Mouse (Mus musculus) heart, adult 18-20 months (tissue): ENCODE results near the gene P2ry10. TPM values are rescaled to one million over a fixed set of nuclear protein-coding genes. Genes with fewer than 3 reads are reported as not detected.
"Not testable (repeated sequence)": the region's sequence is repeated elsewhere in the genome, so short reads cannot be mapped to it uniquely, and the experiment has no call there.

Source experiments
- DNase-seq, 2 experiments: peaks; one replicate each; pipeline ENCODE4 v3.0.0; 2021 to 2022; ENCODE audit warnings: mixed read lengths in 1 of 2
- long read RNA-seq, 2 experiments: library from polyadenylated mRNA; stranded (forward); transcript quantifications; one replicate each; pipeline ENCODE4 v2.0.0; 2021
- total RNA-seq, 2 experiments: library from RNA; stranded (reverse); gene quantifications; 2 replicates each; pipeline ENCODE4 v1.2.3; 2021

Gene P2ry10
- 1 to 10 TPM in 1 of 2 experiments, under 1 TPM in 1; 0.37 to 1.4 TPM for total RNA-seq
- long read RNA-seq, experiment 1, result 0 reads
- long read RNA-seq, experiment 2, result 0 reads

GRCm38 (mm10) chrX:107088177-107088576, at the start of gene P2ry10:
Gene P2ry10 (plus strand): TSS chrX:107088492.
- DNase-seq, result no peak

GRCm38 (mm10) chrX:107039146-107039545, 49.1 kb upstream of the P2ry10 start:
- no peak for DNase-seq

GRCm38 (mm10) chrX:107039635-107040034, 48.7 kb upstream of the P2ry10 start:
- no peak for DNase-seq

GRCm38 (mm10) chrX:107042367-107042766, 45.9 kb upstream of the P2ry10 start:
- no peak for DNase-seq

GRCm38 (mm10) chrX:107083407-107083806, 4.9 kb upstream of the P2ry10 start:
- DNase-seq, result not testable (repeated sequence)

DNA sequence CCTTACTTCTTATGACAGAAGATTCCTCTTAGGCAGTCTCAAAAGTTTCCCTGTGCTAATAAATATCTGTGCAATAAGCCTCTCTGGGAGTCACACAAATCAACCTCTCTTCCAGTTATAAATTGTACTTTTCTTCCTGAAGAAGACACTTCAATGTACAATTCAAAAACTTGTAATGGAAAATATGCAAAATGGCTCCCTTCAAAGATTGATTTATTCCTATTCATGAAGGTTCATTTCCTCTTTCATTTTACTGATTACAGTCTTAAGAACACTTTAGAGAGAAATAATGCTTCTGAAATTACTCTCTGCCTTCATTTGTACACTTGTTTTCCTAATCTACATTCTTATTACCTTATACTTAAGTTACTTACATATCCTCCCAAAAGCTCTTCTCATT, 4.0 kb upstream of the P2ry10 start:
- no peak for DNase-seq

DNA sequence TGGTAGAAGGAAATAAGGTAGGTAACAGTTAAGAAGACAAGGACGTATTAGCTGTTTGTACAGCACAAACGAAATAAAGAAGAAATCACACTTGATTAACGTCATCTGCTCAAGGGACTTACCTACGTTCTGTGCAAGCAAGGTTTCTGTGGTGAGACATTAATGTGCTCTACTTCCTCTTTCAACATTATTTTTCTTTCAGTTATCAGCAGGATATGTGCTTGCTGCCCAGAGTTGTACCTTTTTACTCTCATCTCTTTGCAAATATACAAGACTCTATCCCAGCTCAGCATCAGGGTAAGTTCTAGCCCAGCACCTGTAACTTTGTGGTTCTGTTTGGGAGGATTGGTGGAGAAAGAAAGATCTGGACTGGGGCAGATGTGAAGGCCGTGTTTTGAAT, 839 bp downstream of the P2ry10 start:
- peak in 1 of 2 experiments; percentile 0 for DNase-seq

DNA sequence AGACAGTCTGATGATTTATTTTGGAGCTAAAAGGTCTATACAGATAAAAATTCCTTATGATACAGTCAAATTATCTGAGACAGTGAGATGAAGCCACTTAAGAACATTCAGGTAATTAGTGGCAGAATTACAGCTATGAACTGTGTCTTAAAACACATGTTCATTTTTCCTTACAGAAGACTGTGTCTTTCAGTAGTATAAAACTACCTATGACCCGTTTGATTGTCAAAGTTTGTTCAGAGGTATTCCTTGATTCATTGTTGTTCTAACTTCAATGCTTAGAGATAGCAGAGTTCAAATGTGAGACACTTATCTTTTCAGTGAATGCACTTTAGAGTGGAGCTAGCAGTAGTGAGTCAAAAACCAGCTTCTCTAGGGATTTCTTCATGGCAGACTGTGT, 1.6 kb downstream of the P2ry10 start:
- no peak for DNase-seq

DNA sequence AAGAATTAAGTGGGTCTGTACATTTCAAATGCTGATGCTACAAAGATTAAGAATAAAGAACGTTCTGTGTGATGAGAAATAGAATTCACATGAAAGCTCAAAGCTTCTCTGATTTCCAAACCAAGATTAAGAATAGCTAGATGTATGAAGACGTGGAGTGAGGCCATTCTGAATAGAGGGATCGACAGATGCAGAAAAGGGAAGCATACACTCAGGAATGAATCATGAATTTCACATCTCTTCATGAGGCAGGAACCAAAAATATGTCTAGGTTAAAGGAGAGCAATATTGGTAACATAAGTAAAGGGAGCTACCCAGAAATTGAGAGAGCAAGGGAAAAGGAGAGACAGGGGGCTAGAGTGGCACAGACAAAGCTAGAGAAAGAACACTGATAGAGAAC, 7.3 kb downstream of the P2ry10 start:
- DNase-seq, result no peak

DNA sequence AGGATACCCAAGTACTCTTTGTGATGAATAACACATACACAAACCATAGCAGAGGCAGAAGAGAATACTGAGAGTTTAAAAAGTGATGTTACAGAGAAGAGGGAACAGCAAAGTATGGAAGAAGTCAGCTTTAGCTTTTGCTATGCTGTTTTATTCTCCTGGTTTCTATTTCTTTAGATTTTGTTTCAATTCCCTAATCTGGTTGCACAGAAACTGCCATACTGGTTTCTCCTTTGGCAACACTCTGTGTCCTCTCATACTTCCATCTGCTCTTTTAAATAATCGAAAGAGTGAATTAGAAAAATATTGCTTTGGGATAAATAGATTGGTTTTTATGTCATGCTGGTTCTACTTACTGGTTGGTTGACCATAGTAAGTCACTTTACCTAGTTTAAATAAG, 28.0 kb downstream of the P2ry10 start:
- DNase-seq, result no peak

- DNase-seq, result no peak
These were observed 28.7 kb downstream of the P2ry10 start for GRCm38 (mm10) chrX:107116987-107117386.

DNA sequence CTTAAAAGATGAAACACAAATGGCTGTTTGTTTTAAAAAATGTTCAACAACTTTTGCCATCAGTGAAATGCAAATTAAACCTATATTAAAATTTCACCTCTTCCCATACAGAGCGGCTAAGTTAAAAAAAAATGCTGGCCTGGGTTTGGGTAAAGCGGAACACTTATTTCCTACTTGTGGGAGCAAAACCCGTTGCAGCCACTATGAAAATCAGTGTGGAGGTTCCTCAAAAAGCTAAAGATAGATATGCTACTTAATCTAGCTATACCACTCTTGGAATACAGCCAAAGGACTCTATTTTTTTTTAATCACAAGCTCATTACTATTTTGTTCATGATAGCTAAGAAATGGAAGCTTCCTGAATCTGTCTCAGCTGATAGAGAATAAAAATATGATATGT, 54.9 kb downstream of the P2ry10 start:
- no peak for DNase-seq

- DNase-seq, result no peak
These were observed 55.6 kb downstream of the P2ry10 start for GRCm38 (mm10) chrX:107143930-107144329.

DNA sequence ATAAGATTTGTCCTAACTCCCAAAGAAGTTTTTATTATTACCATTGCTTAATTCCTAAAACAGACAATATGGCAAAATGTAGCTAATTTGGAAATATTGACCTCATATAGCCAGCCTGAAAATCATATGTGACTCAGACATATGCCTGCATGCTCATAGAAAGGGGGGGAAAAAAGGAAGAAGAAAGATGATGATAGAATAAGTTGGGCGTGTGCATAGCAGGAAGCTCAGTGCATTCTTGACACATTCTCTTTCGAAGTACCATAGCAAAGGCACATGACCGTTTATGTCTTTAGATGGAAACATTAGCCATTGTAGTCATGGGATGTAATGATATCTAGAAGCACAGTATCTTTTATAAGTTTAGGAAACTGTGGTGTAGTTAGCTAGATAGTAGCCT, 60.4 kb downstream of the P2ry10 start, which contains the start of gene P2ry10b:
P2ry10b (plus strand) TSS at position 247 of the 400 bp plus-strand sequence.
- no peak for DNase-seq

- no peak for DNase-seq
These were observed 61.2 kb downstream of the P2ry10 start for GRCm38 (mm10) chrX:107149391-107149993.

DNA sequence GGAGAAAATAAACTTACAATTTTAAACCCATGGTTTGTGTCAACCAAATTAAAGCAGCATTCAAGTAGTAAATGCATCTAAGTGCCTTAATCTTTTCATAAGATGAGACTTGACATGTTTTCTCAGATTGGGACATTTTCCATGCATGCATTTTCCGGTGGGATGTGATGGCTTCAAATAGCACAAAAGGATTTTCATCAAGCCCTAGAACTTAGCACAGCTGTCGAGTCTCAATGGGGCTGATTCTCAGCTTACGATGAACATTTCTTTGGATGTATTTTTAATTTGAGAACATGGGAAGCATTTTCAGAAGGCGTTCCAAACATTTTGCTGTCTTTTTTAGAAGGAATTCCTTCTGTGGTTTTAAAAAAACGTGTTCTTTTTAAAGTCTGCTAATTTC, 61.7 kb downstream of the P2ry10 start:
- no peak for DNase-seq

DNA sequence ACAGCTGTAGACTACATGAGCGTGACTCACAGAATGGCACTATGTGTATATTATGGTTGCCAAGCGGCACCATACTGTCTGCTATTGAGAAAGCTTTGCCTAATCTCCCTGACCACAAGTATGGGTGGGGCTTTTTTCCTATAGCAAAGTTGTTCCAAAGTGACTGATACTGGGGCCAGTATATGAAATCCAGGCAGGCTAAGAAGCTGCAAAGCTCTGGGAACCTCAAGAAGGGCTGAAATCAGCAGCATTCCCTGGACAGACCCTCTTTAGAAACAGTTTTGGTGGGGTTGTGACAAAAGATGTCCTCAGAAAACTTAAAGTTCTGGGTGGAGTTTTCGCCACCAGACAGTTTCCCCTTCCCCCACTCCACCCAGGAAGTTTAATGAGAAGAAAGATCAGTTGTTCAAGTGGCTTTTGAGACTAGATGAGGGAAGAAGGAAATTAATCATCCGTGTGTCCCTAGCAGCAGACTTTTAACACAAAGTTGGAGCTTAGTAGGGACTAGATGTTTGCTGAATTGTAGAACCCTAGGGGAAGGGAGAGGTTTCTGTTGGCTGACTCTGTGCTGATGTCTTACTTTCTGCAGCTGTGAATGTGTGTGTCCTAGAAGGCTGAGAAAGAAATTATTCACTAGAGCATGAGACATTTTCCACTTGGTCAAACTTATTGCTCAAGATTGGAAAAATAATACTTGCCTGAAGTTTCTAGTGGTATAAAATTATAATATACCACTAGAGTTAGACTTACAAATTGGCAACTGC, 62.6 kb downstream of the P2ry10 start:
- peak; percentile 27 to 34 for DNase-seq

Other genes starting within 250 kb of the P2ry10 start
- gene Rtl3, start 247.8 kb upstream of the P2ry10 start, total RNA-seq, result under 1 TPM; 0.47 to 0.69 TPM
- under 1 TPM; 0.52 to 0.54 TPM for gene Lpar4, start 167.9 kb upstream of the P2ry10 start, total RNA-seq
- 1 to 10 TPM in 1 of 2 experiments, under 1 TPM in 1; 0.27 to 1.4 TPM for gene P2ry10b, start 60.4 kb downstream of the P2ry10 start, total RNA-seq
- under 1 TPM; 0.20 to 0.69 TPM for gene Gpr174, start 167.4 kb downstream of the P2ry10 start, total RNA-seq